Mouse (Mus musculus): ENCODE measurements around the gene Cxcr4.
"Not testable (repeated sequence)": the region's sequence is repeated elsewhere in the genome, so short reads cannot be mapped to it uniquely, and the experiment has no call there.

Gene Cxcr4

GRCm38 (mm10) chr1:128600549-128600948 is 8.5 kb upstream of the Cxcr4 start:
- DNase-seq (ENCODE audit: extremely low read depth, low read depth, low spot score) = no peak

GRCm38 (mm10) chr1:128597209-128597782 is 5.2 kb upstream of the Cxcr4 start:
- DNase-seq (ENCODE audit: extremely low read depth, low read depth, low spot score) = no peak

GRCm38 (mm10) chr1:128595528-128595927 is 3.4 kb upstream of the Cxcr4 start:
- no peak for DNase-seq (ENCODE audit: extremely low read depth, low read depth, low spot score)

GRCm38 (mm10) chr1:128595105-128595420 is 3.0 kb upstream of the Cxcr4 start:
- DNase-seq (ENCODE audit: extremely low read depth, low read depth, low spot score) = no peak

- DNase-seq (ENCODE audit: extremely low read depth, low read depth, low spot score) = no peak
Measured at GRCm38 (mm10) chr1:128594353-128595104, 2.4 kb upstream of the Cxcr4 start.

- no peak for DNase-seq (ENCODE audit: extremely low read depth, low read depth, low spot score)
Measured at GRCm38 (mm10) chr1:128592961-128593501, 938 bp upstream of the Cxcr4 start.

- no peak for DNase-seq (ENCODE audit: extremely low read depth, low read depth, low spot score)
Measured at GRCm38 (mm10) chr1:128591721-128592210, 327 bp downstream of the Cxcr4 start.

- DNase-seq (ENCODE audit: extremely low read depth, low read depth, low spot score) = no peak
Measured at GRCm38 (mm10) chr1:128590816-128591720, 1.0 kb downstream of the Cxcr4 start.

- no peak for DNase-seq (ENCODE audit: extremely low read depth, low read depth, low spot score)
Measured at GRCm38 (mm10) chr1:128590011-128590410, 2.1 kb downstream of the Cxcr4 start.

GRCm38 (mm10) chr1:128589488-128589887 is 2.6 kb downstream of the Cxcr4 start:
- no peak for DNase-seq (ENCODE audit: extremely low read depth, low read depth, low spot score)

GRCm38 (mm10) chr1:128588337-128588736 is 3.8 kb downstream of the Cxcr4 start:
- DNase-seq (ENCODE audit: extremely low read depth, low read depth, low spot score) = no peak

GRCm38 (mm10) chr1:128586928-128587780 is 4.9 kb downstream of the Cxcr4 start:
- no peak for DNase-seq (ENCODE audit: extremely low read depth, low read depth, low spot score)

- DNase-seq (ENCODE audit: extremely low read depth, low read depth, low spot score) = no peak
Measured at GRCm38 (mm10) chr1:128586162-128586927, 5.7 kb downstream of the Cxcr4 start.

- no peak for DNase-seq (ENCODE audit: extremely low read depth, low read depth, low spot score)
Measured at GRCm38 (mm10) chr1:128585396-128586161, 6.5 kb downstream of the Cxcr4 start.

- not testable (repeated sequence) for DNase-seq (ENCODE audit: extremely low read depth, low read depth, low spot score)
Measured at GRCm38 (mm10) chr1:128584716-128585115, 7.4 kb downstream of the Cxcr4 start.

- no peak for DNase-seq (ENCODE audit: extremely low read depth, low read depth, low spot score)
Measured at GRCm38 (mm10) chr1:128583279-128583872, 8.7 kb downstream of the Cxcr4 start.

- DNase-seq (ENCODE audit: extremely low read depth, low read depth, low spot score) = no peak
Measured at GRCm38 (mm10) chr1:128580321-128580720, 11.8 kb downstream of the Cxcr4 start.

GRCm38 (mm10) chr1:128578454-128578853 is 13.6 kb downstream of the Cxcr4 start:
- no peak for DNase-seq (ENCODE audit: extremely low read depth, low read depth, low spot score)

GRCm38 (mm10) chr1:128575096-128575495 is 17.0 kb downstream of the Cxcr4 start:
- DNase-seq (ENCODE audit: extremely low read depth, low read depth, low spot score) = no peak
